Mouse (Mus musculus) hindbrain, embryonic 13.5 days (tissue): ENCODE data around the gene Ccdc167. TPM values are rescaled to one million over a fixed set of nuclear protein-coding genes. Genes with fewer than 3 reads are reported as not detected.
A peak's percentile ranks its signal among the peaks of the same experiment; 100 is the strongest.
"Not testable (repeated sequence)": the region's sequence is repeated elsewhere in the genome, so short reads cannot be mapped to it uniquely, and the experiment has no call there.

ENCODE experiments used
- ATAC-seq: fragments of 200-750 bp; cut with Nextera tagmentation; 2 replicates; pipeline ENCODE4 v1.8.0; 2017; ENCODE audit warnings: moderate TSS enrichment; ENCODE audit not compliant: low FRiP score
- H3K27ac ChIP-seq: fragments of 300-500 bp; sonication (generic); 2 replicates; pipeline ENCODE4 v1.5.1; 2015; ENCODE audit warnings: inconsistent platforms, mild to moderate bottlenecking, moderate library complexity
- H3K27me3 ChIP-seq: fragments of 300-500 bp; sonication (generic); 2 replicates; pipeline ENCODE4 v1.6.1; 2015; ENCODE audit warnings: mild to moderate bottlenecking, inconsistent platforms
- H3K36me3 ChIP-seq: fragments of 300-500 bp; sonication (generic); 2 replicates; pipeline ENCODE4 v1.6.1; 2015; ENCODE audit warnings: mild to moderate bottlenecking, inconsistent platforms
- H3K4me1 ChIP-seq: fragments of 300-500 bp; sonication (generic); replicated peaks from 2 replicates; pipeline ENCODE4 v1.6.1; 2015; ENCODE audit warnings: inconsistent platforms
- H3K4me2 ChIP-seq: fragments of 300-500 bp; sonication (generic); 2 replicates; pipeline ENCODE4 v1.6.1; 2015; ENCODE audit warnings: inconsistent platforms, mild to moderate bottlenecking, moderate library complexity
- H3K4me3 ChIP-seq: fragments of 300-500 bp; sonication (generic); 2 replicates; pipeline ENCODE4 v1.5.1; 2015; ENCODE audit warnings: mild to moderate bottlenecking, inconsistent platforms
- H3K9ac ChIP-seq: fragments of 300-500 bp; sonication (generic); 2 replicates; pipeline ENCODE4 v1.6.1; 2015; ENCODE audit warnings: mild to moderate bottlenecking, inconsistent platforms
- H3K9me3 ChIP-seq: fragments of 300-500 bp; sonication (generic); 2 replicates; pipeline ENCODE4 v1.6.1; 2016; ENCODE audit warnings: inconsistent platforms
- WGBS: fragments of 180-500 bp; shearing (Covaris S2); methylation state at CpG from one replicate; pipeline ENCODE4 v1.1.7; 2015; 5-methylcytosine and 5-hydroxymethylcytosine counted together
- polyA plus RNA-seq: library from polyadenylated mRNA; unstranded; fragments of >200 nt; fragmentation: Nextera tagmentation; extraction: Ambion mirVana; gene quantifications from 2 replicates; pipeline ENCODE4 v1.2.1, GENCODE M21; 2015

Gene Ccdc167
- polyA plus RNA-seq, 1 experiment from 2014 or later, result 13.4 TPM

GRCm38 (mm10) chr17:29732522-29732921 lies 15.7 kb upstream of the Ccdc167 start:
- no peaks in the 10 kb centered on the region for H3K9me3 ChIP-seq
- H3K4me1 ChIP-seq, result peaks cover 57% of the 10 kb centered on the region
- H3K4me2 ChIP-seq, result no peak overlapping the region
- ATAC-seq, result no peak
- H3K4me3 ChIP-seq, result no peak overlapping the region
- H3K36me3 ChIP-seq, result no peaks in the 10 kb centered on the region
- no peaks in the 10 kb centered on the region for H3K27me3 ChIP-seq
- WGBS, result 78% methylated on average over 2 of the region's 2 CpGs
- H3K27ac ChIP-seq, result no peak overlapping the region
- H3K9ac ChIP-seq, result no peak overlapping the region

- Histone ChIP-seq H3K36me3 (no peaks in the 10 kb centered on the region), H3K4me2 (no peak overlapping the region), H3K4me1 (peaks cover 53% of the 10 kb centered on the region), H3K9ac (peak overlapping the region; percentile 46; the same call in 1 of the 2 replicates), H3K27ac (peak overlapping the region; percentile 87), H3K4me3 (no peak overlapping the region), H3K9me3 (no peaks in the 10 kb centered on the region), H3K27me3 (no peaks in the 10 kb centered on the region)
- no peak for ATAC-seq
- WGBS, result 39% methylated on average over 6 of the region's 6 CpGs
These were observed 15.1 kb upstream of the Ccdc167 start for GRCm38 (mm10) chr17:29731953-29732325.

DNA sequence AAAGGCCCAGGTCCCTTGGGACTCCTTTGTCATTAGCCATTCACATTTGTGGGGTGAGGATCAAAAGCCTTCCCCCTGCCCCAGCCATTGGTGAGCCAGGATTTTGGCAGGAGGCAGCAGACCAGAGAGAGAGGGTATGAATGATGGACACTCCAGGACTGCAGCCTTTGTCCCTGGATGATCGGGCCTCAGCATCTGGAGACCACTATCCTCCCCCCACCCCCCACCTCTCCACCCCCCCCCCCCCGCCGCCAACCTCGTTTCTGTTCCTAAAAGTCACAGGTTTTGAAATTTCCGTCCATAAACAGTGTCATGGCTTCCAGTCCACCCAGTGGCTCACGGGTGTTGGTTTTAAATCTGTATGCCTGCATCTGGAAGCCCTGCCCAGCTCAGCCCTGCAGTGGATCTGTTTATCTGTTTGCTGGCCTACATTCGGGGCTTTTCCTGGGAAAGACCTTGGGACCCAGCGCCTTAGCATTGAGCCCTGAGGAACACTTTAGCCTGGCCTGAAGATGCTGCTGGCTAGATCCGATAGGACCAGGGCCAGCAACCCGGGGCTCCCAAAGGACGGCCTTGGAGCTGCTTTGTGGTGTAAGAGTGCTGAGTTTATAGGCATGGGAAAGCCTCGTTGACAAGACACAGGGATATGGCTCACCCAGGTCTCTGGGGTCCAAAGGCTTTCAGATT lies 14.6 kb upstream of the Ccdc167 start:
- no peak overlapping the region for H3K4me2 ChIP-seq
- H3K4me1 ChIP-seq, result peaks cover 47% of the 10 kb centered on the region
- peak overlapping the region; percentile 46 for H3K9ac ChIP-seq
- 32% methylated on average over 12 of the region's 12 CpGs for WGBS
- H3K9me3 ChIP-seq, result no peaks in the 10 kb centered on the region
- H3K36me3 ChIP-seq, result no peaks in the 10 kb centered on the region
- peak; percentile 38; the same call in 1 of the 2 replicates for ATAC-seq
- H3K27me3 ChIP-seq, result no peaks in the 10 kb centered on the region
- no peak overlapping the region for H3K4me3 ChIP-seq
- H3K27ac ChIP-seq, result peak overlapping the region; percentile 87

DNA sequence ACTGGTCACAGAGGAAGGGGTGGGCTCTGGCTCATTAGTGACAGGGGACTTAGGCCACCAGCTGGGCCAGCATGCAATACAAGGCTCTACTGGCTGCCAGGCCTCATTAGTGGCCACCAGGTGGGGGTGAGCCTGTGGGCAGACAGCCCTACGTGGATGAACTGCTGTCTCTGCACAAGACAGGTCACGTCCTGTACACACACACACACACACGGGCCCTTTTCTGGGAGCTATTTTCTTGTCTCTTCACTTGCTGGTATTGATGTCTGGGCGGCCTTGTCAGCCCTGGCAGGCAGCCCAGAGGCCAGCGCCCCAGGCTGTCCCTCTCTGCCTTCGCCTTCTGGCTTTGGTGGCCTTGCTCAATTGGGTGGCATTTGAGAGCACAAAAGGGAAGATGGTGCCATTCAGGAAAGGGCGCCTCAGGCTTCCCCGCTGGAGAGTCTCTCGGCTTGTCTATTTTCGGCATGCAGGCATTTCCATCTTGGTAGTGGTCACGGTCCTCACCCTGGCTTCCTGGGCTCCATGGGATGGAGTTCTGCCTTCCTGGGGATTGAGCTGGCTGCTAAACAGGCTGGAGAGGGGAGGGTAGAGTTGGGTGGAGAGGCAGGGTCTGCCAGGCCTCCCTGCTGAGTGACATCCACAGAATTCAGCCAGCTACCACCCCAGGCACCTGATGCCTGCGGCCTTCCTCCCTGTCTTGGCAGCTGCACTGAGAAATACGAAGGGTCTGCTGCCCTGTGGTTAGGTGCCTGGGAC lies 13.8 kb upstream of the Ccdc167 start:
- ATAC-seq, result peak; percentile 71

GRCm38 (mm10) chr17:29728082-29728481 lies 11.2 kb upstream of the Ccdc167 start:
- Histone ChIP-seq H3K4me1 (peaks cover 32% of the 10 kb centered on the region), H3K27ac (no peak overlapping the region), H3K9ac (no peak overlapping the region), H3K4me3 (no peak overlapping the region), H3K36me3 (no peaks in the 10 kb centered on the region), H3K4me2 (no peak overlapping the region), H3K27me3 (no peaks in the 10 kb centered on the region), H3K9me3 (no peaks in the 10 kb centered on the region)
- ATAC-seq, result no peak
- 61% methylated on average over 8 of the region's 8 CpGs for WGBS

More for the DNA sequence above, 13.8 kb upstream of the Ccdc167 start:
- Histone ChIP-seq H3K9ac (peak overlapping the region; percentile 46), H3K4me3 (no peak overlapping the region), H3K4me2 (no peak overlapping the region), H3K36me3 (no peaks in the 10 kb centered on the region), H3K4me1 (peaks cover 40% of the 10 kb centered on the region), H3K27ac (peak overlapping the region; percentile 87), H3K9me3 (no peaks in the 10 kb centered on the region), H3K27me3 (no peaks in the 10 kb centered on the region)
- 17% methylated on average over 13 of the region's 13 CpGs for WGBS

DNA sequence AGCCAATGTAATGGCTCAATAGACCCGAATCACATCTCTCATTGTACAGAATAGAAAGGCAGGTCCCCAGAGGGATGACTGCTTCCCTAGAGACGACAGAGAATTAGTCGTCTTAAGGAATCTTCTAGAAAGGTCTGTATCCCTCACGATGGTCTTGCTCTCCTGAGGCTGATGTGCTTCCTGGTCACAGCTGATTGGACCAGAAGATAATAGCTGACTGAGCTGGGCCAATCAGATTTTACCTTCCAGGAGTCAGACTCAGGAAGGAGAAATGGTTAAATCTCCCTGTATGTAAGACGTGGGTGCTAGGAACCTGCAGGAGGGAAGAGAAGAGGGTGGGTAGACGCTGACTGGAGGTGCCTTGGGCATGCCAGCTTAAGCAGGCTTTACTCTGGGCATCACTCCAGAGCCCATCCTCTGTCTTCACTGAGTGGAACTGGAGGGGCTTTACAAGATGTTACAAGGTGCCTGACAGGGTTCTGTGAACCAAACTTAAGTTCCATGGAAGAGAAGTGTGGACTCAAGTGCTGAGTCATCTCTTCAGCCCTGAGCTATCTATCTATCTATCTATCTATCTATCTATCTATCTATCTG lies 8.3 kb upstream of the Ccdc167 start:
- no peak for ATAC-seq

GRCm38 (mm10) chr17:29724610-29725009 lies 7.8 kb upstream of the Ccdc167 start:
- no peak overlapping the region for H3K4me3 ChIP-seq
- no peaks in the 10 kb centered on the region for H3K27me3 ChIP-seq
- no peaks in the 10 kb centered on the region for H3K9me3 ChIP-seq
- no peak overlapping the region for H3K4me2 ChIP-seq
- 0 out of 2 replicates have a peak, but pooled peaks have one; percentile 39 for ATAC-seq
- no peaks in the 10 kb centered on the region for H3K36me3 ChIP-seq
- H3K27ac ChIP-seq, result no peak overlapping the region; the same call in 1 of the 2 replicates
- WGBS, result 57% methylated on average over 6 of the region's 6 CpGs
- peaks cover 7% of the 10 kb centered on the region; the same call in 1 of the 2 replicates for H3K4me1 ChIP-seq
- no peak overlapping the region for H3K9ac ChIP-seq

More for the DNA sequence above, 8.3 kb upstream of the Ccdc167 start:
- H3K4me2 ChIP-seq, result no peak overlapping the region
- H3K36me3 ChIP-seq, result no peaks in the 10 kb centered on the region
- no peaks in the 10 kb centered on the region for H3K27me3 ChIP-seq
- no peak overlapping the region; the same call in 1 of the 2 replicates for H3K27ac ChIP-seq
- H3K4me3 ChIP-seq, result no peak overlapping the region
- 73% methylated on average over 6 of the region's 6 CpGs for WGBS
- no peak overlapping the region for H3K9ac ChIP-seq
- H3K4me1 ChIP-seq, result peaks cover 9% of the 10 kb centered on the region
- H3K9me3 ChIP-seq, result no peaks in the 10 kb centered on the region

- H3K4me2 ChIP-seq, result no peak overlapping the region
- no peak overlapping the region for H3K27ac ChIP-seq
- 83% methylated on average over 11 of the region's 11 CpGs for WGBS
- no peak overlapping the region for H3K9ac ChIP-seq
- no peaks in the 10 kb centered on the region for H3K27me3 ChIP-seq
- H3K4me3 ChIP-seq, result no peak overlapping the region
- no peaks in the 10 kb centered on the region for H3K36me3 ChIP-seq
- no peaks in the 10 kb centered on the region for H3K9me3 ChIP-seq
- H3K4me1 ChIP-seq, result peaks cover 19% of the 10 kb centered on the region
- ATAC-seq, result no peak
These were observed 4.0 kb upstream of the Ccdc167 start for GRCm38 (mm10) chr17:29720755-29721365.

- Histone ChIP-seq H3K27me3 (no peaks in the 10 kb centered on the region), H3K36me3 (no peaks in the 10 kb centered on the region), H3K27ac (no peak overlapping the region), H3K9ac (no peak overlapping the region), H3K9me3 (no peaks in the 10 kb centered on the region), H3K4me2 (no peak overlapping the region), H3K4me3 (no peak overlapping the region), H3K4me1 (peaks cover 21% of the 10 kb centered on the region)
- no peak for ATAC-seq
- WGBS, result 76% methylated on average over 13 of the region's 13 CpGs
These were observed 3.1 kb upstream of the Ccdc167 start for GRCm38 (mm10) chr17:29719628-29720575.

- no peak overlapping the region for H3K9ac ChIP-seq
- no peaks in the 10 kb centered on the region for H3K9me3 ChIP-seq
- H3K27ac ChIP-seq, result no peak overlapping the region
- H3K4me3 ChIP-seq, result no peak overlapping the region
- H3K36me3 ChIP-seq, result no peaks in the 10 kb centered on the region
- no peaks in the 10 kb centered on the region for H3K27me3 ChIP-seq
- WGBS, result 91% methylated on average over 8 of the region's 8 CpGs
- H3K4me2 ChIP-seq, result no peak overlapping the region
- H3K4me1 ChIP-seq, result peaks cover 18% of the 10 kb centered on the region
- ATAC-seq, result no peak
These were observed 1.8 kb upstream of the Ccdc167 start for GRCm38 (mm10) chr17:29718660-29719059.

- WGBS, result 96% methylated on average over 4 of the region's 4 CpGs
- not testable (repeated sequence) for H3K4me3 ChIP-seq, H3K9me3 ChIP-seq, H3K9ac ChIP-seq, H3K36me3 ChIP-seq, H3K4me2 ChIP-seq, H3K27ac ChIP-seq, ATAC-seq, H3K27me3 ChIP-seq
- H3K4me1 ChIP-seq, result peaks cover 62% of the 10 kb centered on the region
These were observed 3.1 kb downstream of the Ccdc167 start for GRCm38 (mm10) chr17:29713734-29714133.
